Mouse (Mus musculus): ENCODE results near the gene Afg3l1.
A peak's percentile ranks its signal among the peaks of the same experiment; 100 is the strongest.
"Not testable (repeated sequence)": the region's sequence is repeated elsewhere in the genome, so short reads cannot be mapped to it uniquely, and the experiment has no call there.

The Afg3l1 gene

GRCm38 (mm10) chr8:123515540-123515897 lies 37.8 kb downstream of the Afg3l1 start:
- no peak for DNase-seq (ENCODE audit: low spot score in 2 of 2)

GRCm38 (mm10) chr8:123516596-123516995 lies 38.9 kb downstream of the Afg3l1 start:
- DNase-seq (ENCODE audit: low spot score in 2 of 2), result no peak

- DNase-seq (ENCODE audit: low spot score in 2 of 2), result no peak
Observed at GRCm38 (mm10) chr8:123518172-123518571, 40.5 kb downstream of the Afg3l1 start.

- DNase-seq (ENCODE audit: low spot score in 2 of 2), result peak; percentile 64 to 83
Observed at GRCm38 (mm10) chr8:123518667-123519066, 41.0 kb downstream of the Afg3l1 start, which contains the start of gene Gas8. TSS of gene Gas8 (plus strand) at chr8:123518834.

- not testable (repeated sequence) for DNase-seq (ENCODE audit: low spot score in 2 of 2)
Observed at GRCm38 (mm10) chr8:123520048-123520447, 42.3 kb downstream of the Afg3l1 start.

GRCm38 (mm10) chr8:123527720-123528489 lies 50.2 kb downstream of the Afg3l1 start:
- DNase-seq (ENCODE audit: low spot score in 2 of 2), result no peak

GRCm38 (mm10) chr8:123536242-123536989 lies 58.7 kb downstream of the Afg3l1 start:
- no peak for DNase-seq (ENCODE audit: low spot score in 2 of 2)

GRCm38 (mm10) chr8:123536990-123537380 lies 59.3 kb downstream of the Afg3l1 start:
- no peak for DNase-seq (ENCODE audit: low spot score in 2 of 2)

- peak; percentile 28 to 36 for DNase-seq (ENCODE audit: low spot score in 2 of 2)
Observed at GRCm38 (mm10) chr8:123537641-123538040, 59.9 kb downstream of the Afg3l1 start.
